Mouse (Mus musculus): Measurements from ENCODE around the gene Tmem167. TPM values are rescaled to one million over a fixed set of nuclear protein-coding genes. Genes with fewer than 3 reads are reported as not detected.
"Not testable (repeated sequence)": the region's sequence is repeated elsewhere in the genome, so short reads cannot be mapped to it uniquely, and the experiment has no call there.

Gene Tmem167
- polyA plus RNA-seq, 1 experiment from 2014 or later: 29.5 TPM

DNA sequence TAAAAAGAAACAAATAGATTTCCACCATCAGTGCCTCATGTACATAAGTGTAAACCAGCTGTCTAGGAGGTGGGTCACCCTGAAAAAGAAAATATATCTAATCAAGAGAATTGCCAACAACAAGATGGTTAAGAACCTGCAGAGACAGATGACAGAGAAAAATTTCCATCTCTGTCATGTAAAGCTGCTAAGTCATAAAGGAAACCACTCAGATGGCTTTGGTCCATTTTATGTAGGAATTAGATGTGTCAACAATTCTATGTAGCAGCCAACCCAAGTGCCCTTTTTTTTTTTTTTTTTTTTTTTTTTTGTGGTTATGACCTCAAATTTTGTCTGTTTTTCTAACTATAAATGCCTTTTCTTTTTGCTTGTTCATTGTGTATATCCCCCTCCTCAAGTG is 12.6 kb downstream of the Tmem167 start:
- ATAC-seq (no peak), DNase-seq (no peak)
- no peak overlapping the region for H3K4me3 ChIP-seq (ENCODE audit: low read depth, low read length)
- H3K27ac ChIP-seq (ENCODE audit: low read depth): no peak overlapping the region
- TF ChIP-seq EP300 (IDR thresholded peaks at IDR 0.05; ENCODE audit: low read depth): no peak
- no peaks in the 10 kb centered on the region for H3K4me1 ChIP-seq (ENCODE audit: insufficient read depth)
- H3K36me3 ChIP-seq (replicated peaks; ENCODE audit: insufficient read depth, low read length): peaks cover 31% of the 10 kb centered on the region
- no peak overlapping the region for H3K9ac ChIP-seq (replicated peaks)
- no peak overlapping the region for H3K4me2 ChIP-seq (ENCODE audit: low read depth, low read length)
- no peaks in the 10 kb centered on the region for H3K9me3 ChIP-seq (ENCODE audit: low read length)
- no peaks in the 10 kb centered on the region for H3K27me3 ChIP-seq (ENCODE audit: insufficient read depth, low read length)

DNA sequence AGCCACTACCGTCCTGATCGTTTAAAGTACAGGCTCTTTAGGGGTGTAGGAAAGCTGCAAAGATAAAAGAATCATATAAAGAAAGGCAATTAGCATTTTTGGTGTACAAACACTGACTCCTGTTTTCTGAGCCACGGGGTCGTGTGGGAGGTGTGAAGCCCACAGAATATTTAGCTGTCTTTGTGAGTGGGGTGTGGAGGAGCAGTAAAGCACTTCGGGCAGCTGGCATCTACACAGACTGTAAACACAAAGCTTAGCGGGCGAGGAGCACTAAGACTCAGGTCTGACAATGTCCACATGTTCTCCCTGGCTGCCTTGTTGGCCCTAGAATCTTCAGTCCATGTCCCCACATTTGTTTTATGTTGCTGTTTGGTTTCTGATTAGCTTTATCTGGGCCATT is 17.2 kb downstream of the Tmem167 start:
- ATAC-seq: no peak

GRCm38 (mm10) chr13:90108746-90109145 is 19.8 kb downstream of the Tmem167 start:
- ATAC-seq; H3K4me1 ChIP-seq (ENCODE audit: insufficient read depth); H3K4me2 ChIP-seq (ENCODE audit: low read depth, low read length); H3K27me3 ChIP-seq (ENCODE audit: insufficient read depth, low read length); DNase-seq; H3K27ac ChIP-seq (ENCODE audit: low read depth); H3K9ac ChIP-seq (replicated peaks); H3K9me3 ChIP-seq (ENCODE audit: low read length); H3K4me3 ChIP-seq (ENCODE audit: low read depth, low read length): not testable (repeated sequence)
- 77% methylated on average over 5 of the region's 5 CpGs for WGBS (ENCODE audit: insufficient replicate concordance)
- H3K36me3 ChIP-seq (replicated peaks; ENCODE audit: insufficient read depth, low read length): peaks cover 15% of the 10 kb centered on the region

More for the DNA sequence above, 17.2 kb downstream of the Tmem167 start:
- 93% methylated on average over 7 of the region's 7 CpGs for WGBS (ENCODE audit: insufficient replicate concordance)
- no peak overlapping the region for H3K4me2 ChIP-seq (ENCODE audit: low read depth, low read length)
- H3K4me3 ChIP-seq (ENCODE audit: low read depth, low read length): no peak overlapping the region
- H3K27ac ChIP-seq (ENCODE audit: low read depth): no peak overlapping the region
- no peaks in the 10 kb centered on the region for H3K4me1 ChIP-seq (ENCODE audit: insufficient read depth)
- no peak overlapping the region for H3K9ac ChIP-seq (replicated peaks)
- no peaks in the 10 kb centered on the region for H3K27me3 ChIP-seq (ENCODE audit: insufficient read depth, low read length)
- no peaks in the 10 kb centered on the region for H3K9me3 ChIP-seq (ENCODE audit: low read length)
- DNase-seq: no peak
- peaks cover 31% of the 10 kb centered on the region for H3K36me3 ChIP-seq (replicated peaks; ENCODE audit: insufficient read depth, low read length)
- no peak for TF ChIP-seq CTCF (IDR thresholded peaks at IDR 0.05; ENCODE audit: low read depth)

GRCm38 (mm10) chr13:90111681-90112080 is 22.8 kb downstream of the Tmem167 start:
- no peaks in the 10 kb centered on the region for H3K9me3 ChIP-seq (ENCODE audit: low read length)
- no peak for DNase-seq
- H3K4me2 ChIP-seq (ENCODE audit: low read depth, low read length): no peak overlapping the region
- no peak for ATAC-seq
- 66% methylated on average over 1 of the region's 1 CpGs for WGBS (ENCODE audit: insufficient replicate concordance)
- TF ChIP-seq CTCF (IDR thresholded peaks at IDR 0.05; ENCODE audit: low read depth): no peak
- no peak for TF ChIP-seq EP300 (IDR thresholded peaks at IDR 0.05; ENCODE audit: low read depth)
- no peak overlapping the region for H3K27ac ChIP-seq (ENCODE audit: low read depth)
- no peaks in the 10 kb centered on the region for H3K36me3 ChIP-seq (replicated peaks; ENCODE audit: insufficient read depth, low read length)
- no peaks in the 10 kb centered on the region for H3K27me3 ChIP-seq (ENCODE audit: insufficient read depth, low read length)
- no peak overlapping the region for H3K9ac ChIP-seq (replicated peaks)
- no peaks in the 10 kb centered on the region for H3K4me1 ChIP-seq (ENCODE audit: insufficient read depth)
- no peak overlapping the region for H3K4me3 ChIP-seq (ENCODE audit: low read depth, low read length)

DNA sequence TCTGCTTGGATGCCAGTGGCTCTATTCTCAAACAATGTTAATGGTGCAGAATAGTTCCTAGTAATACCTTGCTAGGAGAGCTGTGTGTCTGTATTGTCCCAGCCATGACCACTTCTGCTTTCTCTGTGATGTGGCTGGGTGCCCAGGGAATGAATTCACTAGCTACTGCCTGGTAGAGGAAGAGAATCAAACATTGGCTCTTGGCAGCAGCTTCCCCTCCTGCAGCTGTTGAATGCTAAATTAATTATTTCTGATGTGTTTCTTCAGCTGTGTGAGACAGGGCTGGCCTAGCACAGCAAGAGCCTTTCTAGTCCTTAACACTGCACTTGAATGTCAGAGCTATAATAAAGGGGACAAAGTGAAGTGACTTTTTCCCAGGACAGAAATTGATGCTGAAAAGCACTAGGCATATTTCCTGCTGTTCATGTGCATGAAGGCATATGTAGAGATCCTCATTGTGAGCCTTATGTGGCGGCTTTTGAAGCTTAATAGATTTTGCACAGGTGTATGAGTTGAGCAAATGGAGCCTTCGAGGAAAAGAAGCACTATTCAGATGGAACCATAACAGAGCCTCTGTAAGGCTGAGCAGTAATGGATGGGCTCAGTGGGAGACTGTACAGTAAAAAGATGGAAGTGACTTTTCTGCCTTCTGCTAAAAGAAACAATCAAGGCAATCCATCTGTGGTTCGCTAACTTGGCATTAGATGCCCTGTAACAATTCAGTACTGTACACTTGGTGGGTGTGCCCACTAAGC is 47.4 kb downstream of the Tmem167 start:
- DNase-seq (no peak), ATAC-seq (no peak)
- Histone ChIP-seq H3K4me1 (ENCODE audit: insufficient read depth) (no peaks in the 10 kb centered on the region), H3K9me3 (ENCODE audit: low read length) (no peaks in the 10 kb centered on the region), H3K36me3 (replicated peaks; ENCODE audit: insufficient read depth, low read length) (no peaks in the 10 kb centered on the region), H3K4me2 (ENCODE audit: low read depth, low read length) (no peak overlapping the region), H3K27me3 (ENCODE audit: insufficient read depth, low read length) (no peaks in the 10 kb centered on the region), H3K9ac (replicated peaks) (no peak overlapping the region), H3K4me3 (ENCODE audit: low read depth, low read length) (no peak overlapping the region), H3K27ac (ENCODE audit: low read depth) (no peak overlapping the region)
- TF ChIP-seq EP300 (IDR thresholded peaks at IDR 0.05; ENCODE audit: low read depth): no peak
- no peak for TF ChIP-seq CTCF (IDR thresholded peaks at IDR 0.05; ENCODE audit: low read depth)
- 71% methylated on average over 3 of the region's 3 CpGs for WGBS (ENCODE audit: insufficient replicate concordance)

DNA sequence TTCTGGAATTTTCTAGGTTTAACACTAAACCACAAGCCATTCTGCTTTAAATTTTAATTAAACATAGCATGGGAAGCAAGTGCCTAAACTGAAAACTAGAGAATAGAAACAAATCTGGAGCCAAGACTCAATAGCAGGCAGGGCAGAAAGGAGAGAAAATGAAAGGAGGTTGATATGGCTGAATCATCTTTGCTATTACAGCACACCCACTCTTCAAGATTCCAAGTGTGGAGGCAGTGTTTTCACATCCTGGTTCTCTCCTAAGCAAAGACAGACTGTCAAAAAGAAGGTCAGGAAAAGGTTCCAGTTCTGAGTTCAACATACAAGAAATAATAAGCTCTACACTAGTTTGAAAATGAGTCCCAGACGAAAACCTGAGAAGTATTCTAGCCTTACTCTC is 52.8 kb downstream of the Tmem167 start:
- Histone ChIP-seq H3K4me2 (ENCODE audit: low read depth, low read length) (no peak overlapping the region), H3K36me3 (replicated peaks; ENCODE audit: insufficient read depth, low read length) (no peaks in the 10 kb centered on the region), H3K27ac (ENCODE audit: low read depth) (no peak overlapping the region), H3K27me3 (ENCODE audit: insufficient read depth, low read length) (no peaks in the 10 kb centered on the region), H3K9me3 (ENCODE audit: low read length) (no peaks in the 10 kb centered on the region), H3K4me1 (ENCODE audit: insufficient read depth) (no peaks in the 10 kb centered on the region), H3K9ac (replicated peaks) (no peak overlapping the region), H3K4me3 (ENCODE audit: low read depth, low read length) (no peak overlapping the region)
- TF ChIP-seq EP300 (IDR thresholded peaks at IDR 0.05; ENCODE audit: low read depth): no peak
- no peak for TF ChIP-seq CTCF (IDR thresholded peaks at IDR 0.05; ENCODE audit: low read depth)
- no peak for DNase-seq
- WGBS (ENCODE audit: insufficient replicate concordance): 94% methylated on average over 1 of the region's 1 CpGs
- no peak for ATAC-seq

DNA sequence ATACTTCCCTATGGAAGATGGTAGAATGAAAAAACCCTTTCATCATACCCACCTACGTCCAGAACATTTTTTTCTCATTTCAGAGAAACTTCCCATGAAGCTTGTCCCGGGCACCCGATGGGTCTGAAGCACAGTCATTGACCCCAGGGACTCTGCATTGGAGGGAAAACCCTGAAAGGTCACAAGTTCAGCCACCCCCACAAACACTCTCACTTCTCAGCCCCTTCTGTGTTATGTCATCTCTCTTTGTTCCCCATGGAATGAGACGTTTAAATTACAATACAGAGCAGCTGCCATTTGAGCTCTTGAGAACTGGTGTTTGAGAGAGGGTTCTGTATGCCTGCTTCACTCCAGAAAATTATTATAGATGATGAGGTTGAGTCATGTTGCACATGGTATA is 54.3 kb downstream of the Tmem167 start:
- ATAC-seq: no peak
- WGBS (ENCODE audit: insufficient replicate concordance): 50% methylated on average over 4 of the region's 4 CpGs
- no peaks in the 10 kb centered on the region for H3K4me1 ChIP-seq (ENCODE audit: insufficient read depth)
- no peak overlapping the region for H3K9ac ChIP-seq (replicated peaks)
- no peak overlapping the region for H3K27ac ChIP-seq (ENCODE audit: low read depth)
- TF ChIP-seq CTCF (IDR thresholded peaks at IDR 0.05; ENCODE audit: low read depth) (no peak), EP300 (IDR thresholded peaks at IDR 0.05; ENCODE audit: low read depth) (no peak)
- no peaks in the 10 kb centered on the region for H3K27me3 ChIP-seq (ENCODE audit: insufficient read depth, low read length)
- no peak overlapping the region for H3K4me2 ChIP-seq (ENCODE audit: low read depth, low read length)
- no peaks in the 10 kb centered on the region for H3K36me3 ChIP-seq (replicated peaks; ENCODE audit: insufficient read depth, low read length)
- no peak overlapping the region for H3K4me3 ChIP-seq (ENCODE audit: low read depth, low read length)
- no peaks in the 10 kb centered on the region for H3K9me3 ChIP-seq (ENCODE audit: low read length)
- no peak for DNase-seq
